Mouse (Mus musculus): ENCODE data around the gene Lysmd1. TPM values are rescaled to one million over a fixed set of nuclear protein-coding genes. Genes with fewer than 3 reads are reported as not detected.

Gene Lysmd1
- total RNA-seq (2014; rRNA removed): 7.0 and 7.9 TPM in 2 replicates
- polyA plus RNA-seq (2012; rRNA removed): 6.1 and 6.5 TPM in 2 replicates

GRCm38 (mm10) chr3:95133680-95134101 lies at the start of gene Lysmd1, which contains the start of gene Scnm1:
Gene Lysmd1 (plus strand): TSS chr3:95134088.
Gene Scnm1 (minus strand): TSS chr3:95134011.
- Histone ChIP-seq H3K27ac (replicated peaks; ENCODE audit: insufficient read depth, low read depth, low read length) (peak within 1 kb of the TSS; percentile 80), H3K27me3 (ENCODE audit: control insufficient read depth, insufficient read depth, low read length) (no peaks in the 10 kb centered on the region), H3K36me3 (ENCODE audit: control insufficient read depth, insufficient read depth, low read length) (peaks cover 1% of the 10 kb centered on the region; the same call in 1 of the 2 replicates), H3K9ac (ENCODE audit: low read depth, low read length) (peak within 1 kb of the TSS; percentile 85), H3K4me1 (ENCODE audit: control insufficient read depth, insufficient read depth, low read length) (peaks cover 10% of the 10 kb centered on the region; the same call in 1 of the 2 replicates), H3K79me2 (ENCODE audit: control insufficient read depth, insufficient read depth, low read length) (no peaks in the 10 kb centered on the region; the same call in 1 of the 2 replicates), H3K4me3 (ENCODE audit: insufficient read depth, low read depth, low read length) (peak within 1 kb of the TSS; percentile 78)
- no peak for TF ChIP-seq POLR2A (IDR thresholded peaks at IDR 0.05; ENCODE audit: extremely low read depth, insufficient read depth, low read length)
- TF ChIP-seq CTCF (IDR thresholded peaks at IDR 0.05; ENCODE audit: low read depth, low read length): no peak; the same call in 1 of the 2 replicates
- WGBS: under 1% methylated on average over 20 of the region's 20 CpGs
- peak; percentile 95 for DNase-seq (ENCODE audit: extremely low read depth, low read depth, low spot score)

GRCm38 (mm10) chr3:95088071-95088470 lies 45.8 kb upstream of the Lysmd1 start:
- Histone ChIP-seq H3K9ac (ENCODE audit: low read depth, low read length) (no peak overlapping the region), H3K27ac (replicated peaks; ENCODE audit: insufficient read depth, low read depth, low read length) (no peak overlapping the region), H3K4me1 (ENCODE audit: control insufficient read depth, insufficient read depth, low read length) (0 out of 2 replicates have a peak, but pooled peaks cover 2% of the 10 kb centered on the region), H3K4me3 (ENCODE audit: insufficient read depth, low read depth, low read length) (no peak overlapping the region), H3K79me2 (ENCODE audit: control insufficient read depth, insufficient read depth, low read length) (no peaks in the 10 kb centered on the region; the same call in 1 of the 2 replicates), H3K27me3 (ENCODE audit: control insufficient read depth, insufficient read depth, low read length) (no peaks in the 10 kb centered on the region), H3K36me3 (ENCODE audit: control insufficient read depth, insufficient read depth, low read length) (no peaks in the 10 kb centered on the region)
- WGBS: 88% methylated on average over 1 of the region's 1 CpGs
- no peak for DNase-seq (ENCODE audit: extremely low read depth, low read depth, low spot score)
- no peak for TF ChIP-seq CTCF (IDR thresholded peaks at IDR 0.05; ENCODE audit: low read depth, low read length)
- no peak for TF ChIP-seq POLR2A (IDR thresholded peaks at IDR 0.05; ENCODE audit: extremely low read depth, insufficient read depth, low read length)

- Histone ChIP-seq H3K36me3 (ENCODE audit: control insufficient read depth, insufficient read depth, low read length) (peaks cover 8% of the 10 kb centered on the region; the same call in 1 of the 2 replicates), H3K9ac (ENCODE audit: low read depth, low read length) (no peak overlapping the region), H3K4me3 (ENCODE audit: insufficient read depth, low read depth, low read length) (no peak overlapping the region), H3K27ac (replicated peaks; ENCODE audit: insufficient read depth, low read depth, low read length) (no peak overlapping the region), H3K79me2 (ENCODE audit: control insufficient read depth, insufficient read depth, low read length) (peaks cover 26% of the 10 kb centered on the region), H3K4me1 (ENCODE audit: control insufficient read depth, insufficient read depth, low read length) (peaks cover 7% of the 10 kb centered on the region; the same call in 1 of the 2 replicates), H3K27me3 (ENCODE audit: control insufficient read depth, insufficient read depth, low read length) (no peaks in the 10 kb centered on the region)
- TF ChIP-seq CTCF (IDR thresholded peaks at IDR 0.05; ENCODE audit: low read depth, low read length): no peak
- no peak for TF ChIP-seq POLR2A (IDR thresholded peaks at IDR 0.05; ENCODE audit: extremely low read depth, insufficient read depth, low read length)
- 58% methylated on average over 2 of the region's 2 CpGs for WGBS
- DNase-seq (ENCODE audit: extremely low read depth, low read depth, low spot score): no peak
These were observed 33.0 kb upstream of the Lysmd1 start for GRCm38 (mm10) chr3:95100854-95101253.

GRCm38 (mm10) chr3:95105121-95105520 lies 28.8 kb upstream of the Lysmd1 start:
- H3K27ac ChIP-seq (replicated peaks; ENCODE audit: insufficient read depth, low read depth, low read length): no peak overlapping the region

GRCm38 (mm10) chr3:95105586-95106337 lies 28.1 kb upstream of the Lysmd1 start:
- Histone ChIP-seq H3K27ac (replicated peaks; ENCODE audit: insufficient read depth, low read depth, low read length) (peak overlapping the region; percentile 32), H3K79me2 (ENCODE audit: control insufficient read depth, insufficient read depth, low read length) (peaks cover 23% of the 10 kb centered on the region; the same call in 1 of the 2 replicates), H3K36me3 (ENCODE audit: control insufficient read depth, insufficient read depth, low read length) (peaks cover 4% of the 10 kb centered on the region; the same call in 1 of the 2 replicates), H3K9ac (ENCODE audit: low read depth, low read length) (peak overlapping the region; percentile 66), H3K4me1 (ENCODE audit: control insufficient read depth, insufficient read depth, low read length) (peaks cover 7% of the 10 kb centered on the region; the same call in 1 of the 2 replicates), H3K27me3 (ENCODE audit: control insufficient read depth, insufficient read depth, low read length) (no peaks in the 10 kb centered on the region), H3K4me3 (ENCODE audit: insufficient read depth, low read depth, low read length) (peak overlapping the region; percentile 72)
- WGBS: under 1% methylated on average over 16 of the region's 16 CpGs
- TF ChIP-seq POLR2A (IDR thresholded peaks at IDR 0.05; ENCODE audit: extremely low read depth, insufficient read depth, low read length): no peak
- TF ChIP-seq CTCF (IDR thresholded peaks at IDR 0.05; ENCODE audit: low read depth, low read length): no peak
- DNase-seq (ENCODE audit: extremely low read depth, low read depth, low spot score): no peak

More at GRCm38 (mm10) chr3:95105121-95105520, 28.8 kb upstream of the Lysmd1 start:
- peaks cover 7% of the 10 kb centered on the region; the same call in 1 of the 2 replicates for H3K4me1 ChIP-seq (ENCODE audit: control insufficient read depth, insufficient read depth, low read length)
- H3K79me2 ChIP-seq (ENCODE audit: control insufficient read depth, insufficient read depth, low read length): peaks cover 23% of the 10 kb centered on the region
- whole genome bisulfite sequencing: 18% methylated on average over 4 of the region's 4 CpGs
- peak overlapping the region; percentile 13; the same call in 1 of the 2 replicates for H3K4me3 ChIP-seq (ENCODE audit: insufficient read depth, low read depth, low read length)
- no peak for TF ChIP-seq POLR2A (IDR thresholded peaks at IDR 0.05; ENCODE audit: extremely low read depth, insufficient read depth, low read length)
- TF ChIP-seq CTCF (IDR thresholded peaks at IDR 0.05; ENCODE audit: low read depth, low read length): no peak
- no peaks in the 10 kb centered on the region for H3K27me3 ChIP-seq (ENCODE audit: control insufficient read depth, insufficient read depth, low read length)
- peaks cover 4% of the 10 kb centered on the region; the same call in 1 of the 2 replicates for H3K36me3 ChIP-seq (ENCODE audit: control insufficient read depth, insufficient read depth, low read length)
- peak overlapping the region; percentile 25; the same call in 1 of the 2 replicates for H3K9ac ChIP-seq (ENCODE audit: low read depth, low read length)
- DNase-seq (ENCODE audit: extremely low read depth, low read depth, low spot score): no peak
